Mouse (Mus musculus): ENCODE measurements around the gene Pxk.
"Not testable (repeated sequence)": the region's sequence is repeated elsewhere in the genome, so short reads cannot be mapped to it uniquely, and the experiment has no call there.

The Pxk gene

DNA sequence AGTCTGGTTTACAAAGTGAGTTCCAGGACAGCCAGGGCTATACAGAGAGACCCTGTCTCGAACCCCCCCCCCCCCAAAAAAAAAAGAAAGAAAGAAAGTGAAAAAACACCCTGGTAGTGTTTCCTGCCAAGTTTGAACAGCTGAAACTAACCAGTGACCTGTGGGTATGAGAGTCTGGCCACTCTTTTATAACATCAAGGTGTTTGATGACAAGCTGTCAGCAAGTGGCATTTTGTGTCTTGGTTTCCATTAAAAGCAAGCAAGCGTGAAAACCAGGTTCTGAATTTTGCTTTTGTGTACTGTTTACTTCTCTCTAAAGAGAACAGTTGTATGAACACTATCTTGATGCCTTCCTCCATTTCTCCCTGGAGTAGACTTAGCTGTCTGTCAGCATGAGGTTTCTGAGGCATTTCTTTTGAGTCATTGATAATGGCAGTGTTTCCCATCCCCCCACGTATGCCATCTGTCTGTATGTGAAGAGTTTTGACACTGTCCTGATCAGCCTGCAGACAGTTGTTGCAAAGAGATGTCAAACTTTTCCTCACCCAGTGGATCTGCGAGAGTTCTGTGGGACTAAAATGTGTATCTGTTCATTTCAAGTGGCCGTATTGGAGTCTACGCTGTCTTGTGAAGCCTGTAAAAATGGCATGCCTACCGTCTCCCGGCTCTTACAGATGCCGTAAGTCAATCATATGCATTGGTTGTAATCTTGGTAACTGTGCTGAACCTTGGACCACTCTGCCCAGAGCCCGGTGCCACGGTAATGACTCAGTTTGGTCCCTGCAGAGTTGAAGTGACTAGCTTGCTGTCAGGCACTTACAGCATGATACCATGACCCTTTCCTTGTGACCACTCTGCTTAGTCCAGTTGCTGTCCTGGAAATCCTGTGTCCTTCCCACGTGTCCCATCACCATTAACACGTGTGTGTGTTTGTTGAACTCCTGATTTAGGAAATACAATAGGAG is 47.9 kb downstream of the Pxk start:
- no peak for DNase-seq (ENCODE audit: low read depth, low spot score)

DNA sequence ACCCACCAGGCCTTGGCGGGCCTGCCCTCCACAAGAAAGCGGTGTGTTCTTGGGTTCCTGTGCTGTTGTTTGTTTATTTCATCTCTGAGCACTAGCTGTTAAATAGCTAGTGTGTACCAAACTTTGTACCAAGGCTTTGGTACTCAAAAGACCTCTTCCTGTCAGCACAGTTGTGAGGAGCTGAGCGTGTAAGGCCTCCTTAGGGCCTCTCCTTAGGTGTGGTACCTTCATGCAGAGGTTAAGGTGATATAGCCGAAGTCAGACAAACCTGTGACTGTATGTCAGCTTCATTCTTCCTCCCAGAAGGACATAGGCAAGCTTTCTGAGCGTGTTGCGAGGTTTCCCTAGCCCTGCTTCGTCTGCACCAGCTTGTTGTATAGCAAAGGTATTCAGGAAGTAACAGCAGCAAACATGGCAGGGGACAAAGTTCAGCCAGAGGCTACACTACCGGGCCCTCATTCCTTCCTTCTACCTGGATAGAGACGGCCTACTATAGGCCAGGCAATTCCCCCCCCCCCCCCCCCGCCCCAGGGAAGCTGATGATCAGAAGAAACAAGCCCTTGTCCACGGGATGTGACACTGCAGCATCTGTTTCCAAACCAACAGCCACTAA is 48.7 kb downstream of the Pxk start:
- no peak for DNase-seq (ENCODE audit: low read depth, low spot score)

DNA sequence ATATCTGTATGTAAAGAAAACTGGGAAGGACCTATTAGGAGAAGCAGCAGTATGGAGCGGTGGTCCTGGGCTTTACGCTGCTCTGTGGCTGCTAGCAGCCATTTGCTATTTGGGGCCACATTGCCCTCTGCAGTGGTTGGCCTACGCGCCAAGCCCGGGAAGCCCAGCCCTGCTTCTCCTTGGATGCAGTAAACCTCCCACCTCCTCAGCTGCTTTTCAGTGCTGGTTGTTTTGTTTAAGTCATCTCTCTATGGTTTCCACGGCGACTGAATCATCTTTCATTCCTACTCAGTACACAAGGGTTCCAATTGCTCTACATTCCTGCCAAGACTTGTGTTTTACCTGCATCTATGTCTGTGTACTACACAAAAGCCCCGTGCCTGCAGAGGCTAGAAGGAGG is 50.8 kb downstream of the Pxk start:
- no peak for DNase-seq (ENCODE audit: low read depth, low spot score)

DNA sequence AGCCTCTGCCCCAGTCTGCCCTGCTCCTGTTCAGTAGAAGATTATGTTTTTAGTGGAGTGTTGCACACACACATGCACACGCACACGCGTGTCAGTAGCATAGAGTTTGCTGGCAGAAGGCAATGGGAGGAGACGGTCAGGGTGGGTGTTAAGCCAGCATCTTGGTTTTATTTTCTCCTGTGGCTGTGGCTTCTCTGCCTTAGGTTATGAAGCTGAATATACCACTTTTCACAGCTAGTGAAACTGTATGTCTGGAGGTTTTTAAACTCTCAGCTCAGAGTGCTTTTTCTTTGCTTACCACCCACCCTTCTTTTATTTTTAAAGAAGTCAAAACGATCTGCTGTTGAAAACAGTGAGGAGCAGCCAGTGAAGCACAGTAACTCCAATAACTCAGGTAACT is 53.7 kb downstream of the Pxk start:
- no peak for DNase-seq (ENCODE audit: low read depth, low spot score)

DNA sequence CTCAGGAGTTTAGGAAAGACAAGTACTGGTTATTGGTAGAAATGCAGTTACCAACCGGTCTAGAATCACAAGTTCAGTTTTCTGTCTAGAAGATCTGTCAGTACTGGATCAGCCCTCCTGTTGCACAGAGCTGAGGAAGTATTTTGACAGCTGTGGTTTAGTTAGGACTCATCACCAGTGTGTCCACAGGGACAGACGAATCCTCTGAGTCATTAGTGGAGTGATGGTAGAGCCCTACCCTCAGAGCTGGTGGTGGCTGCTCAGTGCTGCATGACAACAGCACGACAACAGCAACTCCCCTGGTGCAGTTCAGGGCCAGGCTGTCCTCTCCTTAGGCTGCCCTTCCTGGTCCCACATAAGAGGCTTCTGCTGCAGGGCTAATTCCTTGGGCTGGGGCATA is 56.1 kb downstream of the Pxk start:
- no peak for DNase-seq (ENCODE audit: low read depth, low spot score)

DNA sequence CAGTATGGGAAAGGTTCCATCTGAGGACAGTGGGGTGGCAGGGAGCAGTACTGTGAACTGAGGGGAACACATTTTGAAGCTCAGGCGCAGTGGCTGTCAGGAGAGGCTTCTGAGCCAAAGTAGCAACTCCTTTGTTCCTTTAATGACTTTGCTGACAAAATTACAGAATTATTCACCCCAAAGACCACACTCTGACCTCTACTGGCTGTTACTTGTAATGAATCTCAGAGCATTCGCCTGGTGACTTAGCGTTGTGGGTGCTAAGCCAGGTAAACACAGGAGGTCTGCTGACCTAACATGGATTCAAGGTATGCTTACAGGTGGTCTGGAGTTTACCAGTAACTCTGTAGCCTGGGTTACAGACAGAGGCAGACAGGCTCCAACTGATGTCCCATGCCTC is 58.9 kb downstream of the Pxk start:
- no peak for DNase-seq (ENCODE audit: low read depth, low spot score)

DNA sequence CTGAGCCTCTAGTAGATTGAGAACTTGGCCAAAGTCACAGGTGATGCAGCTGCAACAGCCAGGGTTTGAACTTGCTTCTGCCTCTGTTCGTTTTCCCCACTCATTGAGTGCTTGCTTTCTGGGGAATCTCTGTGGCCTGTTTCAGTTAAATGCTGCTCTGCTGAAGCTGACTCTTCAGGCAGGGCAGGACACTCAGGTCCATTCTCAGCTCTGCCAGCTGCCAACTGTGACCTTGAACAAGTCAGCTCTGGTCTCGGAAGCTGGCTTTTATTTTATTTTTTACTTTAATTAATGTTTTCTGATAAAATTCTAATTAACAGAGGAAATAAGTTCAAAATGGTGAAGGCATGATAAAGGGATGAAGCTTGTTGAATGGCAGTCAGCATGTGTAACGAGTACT is 60.7 kb downstream of the Pxk start:
- DNase-seq (ENCODE audit: low read depth, low spot score): no peak

DNA sequence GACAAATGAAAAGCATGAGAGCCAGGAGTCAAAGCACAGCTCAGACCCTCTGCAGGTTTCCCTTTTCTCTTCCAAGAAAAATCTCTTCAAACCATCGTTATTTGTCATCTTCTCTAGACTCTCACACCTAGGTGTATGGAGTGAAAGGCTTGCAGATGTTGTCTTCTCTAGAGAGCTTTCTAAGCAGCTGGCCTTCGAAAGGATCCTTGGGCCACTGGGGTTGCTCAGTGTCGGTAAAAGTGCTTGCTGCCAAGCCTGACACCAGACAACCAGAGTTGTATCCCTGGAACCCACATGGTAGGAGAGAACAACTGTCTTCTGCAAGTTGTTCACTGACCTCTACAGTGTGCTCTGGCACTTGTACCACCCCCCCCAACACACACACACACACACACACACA is 61.1 kb downstream of the Pxk start:
- no peak for DNase-seq (ENCODE audit: low read depth, low spot score)

DNA sequence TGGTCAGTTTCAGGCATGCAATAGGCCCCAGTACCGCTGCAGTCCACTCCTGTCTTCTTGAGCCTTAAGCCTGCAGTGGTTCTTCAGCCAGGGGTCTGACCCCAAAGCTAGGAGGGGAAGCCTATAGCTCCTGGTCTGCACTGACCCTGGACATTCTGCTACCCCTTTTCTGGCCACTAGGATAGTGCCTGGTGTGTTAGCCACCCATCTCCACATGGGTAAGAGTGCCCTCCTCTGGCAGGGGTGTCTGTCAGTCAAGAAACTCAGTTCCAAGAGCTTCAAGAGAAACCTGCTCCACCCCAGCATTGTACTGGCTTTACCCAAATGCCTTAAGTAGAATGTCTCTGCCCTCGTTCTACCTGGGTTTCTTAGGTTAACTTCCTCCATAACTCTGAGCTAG is 63.8 kb downstream of the Pxk start:
- DNase-seq (ENCODE audit: low read depth, low spot score): no peak

DNA sequence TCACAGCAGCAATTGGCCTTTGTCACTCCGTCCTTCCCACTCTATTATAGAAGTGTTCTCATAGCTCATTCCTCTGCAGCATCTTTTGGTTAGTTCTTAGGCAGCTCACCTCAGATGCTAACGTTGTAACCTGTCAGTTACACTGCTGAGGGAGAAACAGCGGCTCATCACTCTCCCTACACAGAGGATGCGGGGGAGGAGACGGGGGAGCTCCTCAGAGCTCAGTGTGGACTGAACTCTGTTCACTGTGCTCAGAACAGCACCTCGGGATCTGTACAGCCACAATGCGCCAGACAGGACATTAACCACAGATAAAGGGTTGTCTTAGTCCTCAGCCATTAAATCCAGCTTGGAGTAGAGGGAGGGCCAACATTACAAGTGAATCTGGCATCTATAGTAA is 66.5 kb downstream of the Pxk start:
- DNase-seq (ENCODE audit: low read depth, low spot score): no peak

DNA sequence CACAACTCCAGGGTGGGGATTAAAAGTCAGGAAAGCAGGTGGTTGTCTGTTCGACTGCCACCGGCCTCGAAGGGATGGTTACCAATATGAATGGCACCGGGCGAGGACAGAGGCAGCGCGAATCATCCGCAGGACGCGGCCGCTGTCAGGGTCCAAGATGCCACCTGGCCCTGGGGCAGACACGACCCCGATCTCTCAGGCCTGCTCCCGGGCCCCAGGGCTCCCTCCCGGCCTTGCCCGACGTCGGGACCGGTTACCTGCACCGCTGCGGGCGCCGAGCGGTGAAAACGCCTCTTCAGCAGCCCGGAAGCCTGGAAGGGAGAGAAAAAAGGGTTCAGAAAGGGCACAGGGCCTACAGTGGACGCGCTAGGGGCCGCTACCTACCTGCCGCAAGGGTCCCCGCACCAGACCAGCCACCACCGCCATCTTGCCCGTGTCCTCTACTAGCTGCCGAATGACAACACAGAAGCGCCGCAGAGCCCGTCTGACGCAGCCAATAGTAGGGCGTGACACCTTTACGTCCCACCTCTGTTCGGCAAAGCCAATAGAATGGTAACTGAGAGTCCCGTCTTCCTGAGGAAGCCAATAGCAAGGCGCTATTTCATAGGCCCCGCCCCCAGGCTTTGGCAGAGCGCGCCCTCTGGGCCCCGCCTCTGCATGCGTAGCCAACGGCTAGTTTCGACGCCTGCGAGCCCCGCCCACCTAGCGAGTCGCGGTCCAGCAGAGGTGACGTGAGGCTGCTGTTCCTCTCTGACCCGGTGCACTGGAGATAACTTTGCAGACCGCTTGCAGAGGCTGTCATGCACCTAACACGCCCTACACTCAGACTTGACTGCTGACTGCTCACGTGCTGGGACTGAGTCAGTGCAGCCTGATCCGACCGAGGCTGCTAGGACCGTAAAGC is 74.7 kb downstream of the Pxk start, which contains the start of gene Pdhb:
Gene Pdhb, minus strand, starts transcription at position 519 of the 904 bp plus-strand sequence.
- DNase-seq (ENCODE audit: low read depth, low spot score): peak; percentile 99

DNA sequence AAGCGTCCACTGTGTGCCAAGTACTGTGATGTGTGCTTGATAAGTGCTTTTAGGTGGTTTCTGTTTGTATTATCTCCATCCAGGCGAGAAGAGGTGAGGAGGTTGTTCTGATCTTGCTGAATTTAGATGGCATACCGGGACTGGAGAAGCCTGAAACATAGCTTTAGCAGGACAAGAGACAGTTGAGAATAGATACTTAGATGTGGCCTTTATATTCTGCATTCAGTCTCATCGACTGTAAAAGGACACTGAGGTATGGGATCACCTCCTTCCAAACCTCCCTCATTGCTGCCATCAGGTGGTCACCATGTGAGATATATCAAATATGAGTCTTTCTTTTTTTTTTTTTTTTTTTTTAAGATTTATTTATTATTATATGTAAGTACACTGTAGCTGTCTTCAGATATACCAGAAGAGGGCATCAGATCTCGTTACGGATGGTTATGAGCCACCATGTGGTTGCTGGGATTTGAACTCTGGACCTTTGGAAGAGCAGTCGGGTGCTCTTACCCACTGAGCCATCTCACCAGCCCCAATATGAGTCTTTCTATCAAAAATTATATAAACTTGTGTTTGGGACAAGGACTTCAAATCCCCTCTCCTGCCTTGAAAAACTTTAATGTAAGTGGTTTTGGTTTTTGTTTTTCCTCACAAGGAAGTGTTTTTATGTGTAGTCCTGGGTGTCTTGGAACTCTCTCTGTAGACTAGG is 75.7 kb downstream of the Pxk start:
- DNase-seq (ENCODE audit: low read depth, low spot score): not testable (repeated sequence)

DNA sequence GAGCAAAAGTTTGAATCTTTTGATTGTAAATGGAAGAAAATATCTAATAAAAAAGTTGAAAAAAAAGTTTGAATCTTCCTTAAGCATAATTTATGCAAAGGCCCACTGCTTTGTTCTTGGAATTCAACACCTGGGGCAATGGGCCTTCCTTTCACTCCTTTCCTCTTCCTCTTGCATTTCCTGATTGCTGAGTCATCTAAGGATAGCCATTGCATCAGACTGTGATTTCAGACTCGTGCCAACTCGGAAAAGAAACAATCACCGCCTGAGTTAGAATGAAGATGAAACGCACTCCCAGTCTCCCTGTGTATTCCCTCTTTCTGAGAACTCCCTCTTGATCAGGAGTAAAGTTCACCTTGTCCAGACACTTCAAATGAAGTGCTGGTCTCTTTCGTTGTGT is 76.6 kb downstream of the Pxk start:
- no peak for DNase-seq (ENCODE audit: low read depth, low spot score)

DNA sequence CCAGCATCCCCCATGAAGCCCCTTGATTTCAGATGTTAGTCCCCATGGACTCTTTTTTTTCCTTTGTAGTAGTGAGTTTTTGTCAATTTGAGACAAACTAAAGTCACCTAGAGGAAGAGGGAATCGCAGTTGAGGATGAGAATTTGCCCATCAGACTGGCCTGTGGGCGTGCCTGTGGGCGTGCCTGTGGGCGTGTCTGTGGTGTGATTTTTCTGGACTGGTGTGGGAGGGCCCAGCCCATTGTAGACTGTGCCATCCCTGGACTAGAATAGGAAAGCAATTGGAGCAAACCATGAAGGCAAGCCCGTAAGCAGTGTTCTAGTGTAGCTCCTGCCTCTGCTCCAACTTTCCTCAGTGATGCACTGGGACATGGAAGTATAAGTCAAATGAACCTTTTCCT is 78.2 kb downstream of the Pxk start:
- no peak for DNase-seq (ENCODE audit: low read depth, low spot score)

DNA sequence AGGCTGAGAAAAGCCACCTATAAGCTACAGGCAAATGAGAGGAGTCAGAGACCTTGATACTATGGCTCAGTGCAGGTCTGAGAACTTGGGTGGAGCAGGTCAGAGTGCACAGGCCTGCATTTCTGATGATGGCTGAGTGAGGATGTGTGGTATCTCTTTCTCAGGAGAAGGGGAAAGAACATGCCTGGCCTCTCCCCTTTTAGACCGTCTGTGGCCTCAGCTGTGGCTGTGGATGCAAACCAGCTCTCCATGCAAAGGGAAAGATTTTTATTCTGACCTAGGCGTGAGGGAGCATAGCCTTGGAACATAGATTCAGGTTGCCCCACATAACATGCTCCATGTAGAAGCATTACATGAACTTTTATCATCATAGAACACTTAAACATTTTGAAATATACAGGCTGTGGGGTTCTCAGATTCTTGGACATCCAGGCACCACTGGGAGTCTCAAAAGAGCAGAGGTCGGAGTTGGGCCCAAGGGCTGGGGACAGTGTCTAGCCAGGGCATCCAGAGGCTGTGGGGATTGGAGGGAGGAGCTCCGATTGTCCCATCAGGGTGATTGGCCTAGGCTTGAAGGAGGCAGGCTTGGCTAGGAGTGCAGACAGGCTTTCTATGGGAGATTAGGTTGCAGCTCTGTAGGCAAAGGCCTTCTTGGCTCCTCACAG is 82.5 kb downstream of the Pxk start:
- no peak for DNase-seq (ENCODE audit: low read depth, low spot score)

DNA sequence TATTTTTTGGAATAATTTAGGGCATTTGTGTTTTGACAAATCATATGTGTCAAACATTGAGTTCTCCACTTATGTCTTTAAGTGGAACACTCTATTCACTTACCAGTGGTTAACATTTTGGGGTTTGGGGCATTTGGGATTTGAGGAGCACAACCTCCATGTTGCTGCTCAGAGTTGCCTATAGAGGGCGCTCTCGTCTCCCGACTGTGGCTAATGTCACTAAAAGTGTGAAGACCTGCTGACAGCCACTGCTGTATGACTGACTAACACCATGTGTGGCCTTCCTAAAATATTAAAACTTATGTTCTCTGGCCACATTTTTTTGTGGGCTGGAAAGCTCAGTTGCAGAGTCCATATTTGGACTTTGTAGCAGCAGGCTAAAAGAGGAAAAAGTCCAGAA is 85.3 kb downstream of the Pxk start:
- DNase-seq (ENCODE audit: low read depth, low spot score): peak; percentile 8

DNA sequence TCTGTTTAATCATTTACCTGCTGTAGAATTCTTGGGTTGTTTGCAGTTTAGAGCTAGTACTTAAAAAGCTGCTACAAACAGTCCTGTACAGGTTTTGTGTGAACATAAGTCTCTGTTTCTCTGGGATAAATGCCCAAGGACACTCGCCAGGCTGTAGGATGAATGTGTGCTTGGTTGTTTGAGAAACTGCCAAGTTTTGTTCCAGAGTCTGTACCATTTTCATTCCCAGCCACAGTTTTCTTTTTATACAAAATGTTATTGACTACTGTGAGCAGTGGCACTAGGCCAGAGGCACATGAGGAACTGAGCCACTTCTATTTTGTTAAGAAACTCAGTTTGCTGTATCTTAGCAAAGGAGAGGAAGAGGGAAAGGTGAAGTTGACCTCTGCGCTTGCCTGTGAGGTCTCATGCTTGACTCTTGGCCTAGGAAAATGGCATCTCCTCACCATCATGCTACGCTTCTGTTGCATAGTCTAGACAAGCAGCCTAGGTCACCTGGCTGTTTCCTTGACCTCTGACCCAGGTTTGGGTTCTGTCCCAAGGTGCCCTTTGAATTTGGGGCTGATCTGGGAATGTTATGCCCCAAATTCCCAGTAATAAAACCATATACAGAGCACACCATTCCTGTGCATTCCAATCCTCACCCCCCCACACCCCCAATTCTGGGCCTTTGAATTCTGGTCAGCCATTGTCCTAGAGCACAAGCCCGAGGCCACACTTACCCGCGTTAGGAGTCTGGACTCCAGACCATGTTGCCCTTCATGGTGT is 88.5 kb downstream of the Pxk start:
- no peak for DNase-seq (ENCODE audit: low read depth, low spot score)

DNA sequence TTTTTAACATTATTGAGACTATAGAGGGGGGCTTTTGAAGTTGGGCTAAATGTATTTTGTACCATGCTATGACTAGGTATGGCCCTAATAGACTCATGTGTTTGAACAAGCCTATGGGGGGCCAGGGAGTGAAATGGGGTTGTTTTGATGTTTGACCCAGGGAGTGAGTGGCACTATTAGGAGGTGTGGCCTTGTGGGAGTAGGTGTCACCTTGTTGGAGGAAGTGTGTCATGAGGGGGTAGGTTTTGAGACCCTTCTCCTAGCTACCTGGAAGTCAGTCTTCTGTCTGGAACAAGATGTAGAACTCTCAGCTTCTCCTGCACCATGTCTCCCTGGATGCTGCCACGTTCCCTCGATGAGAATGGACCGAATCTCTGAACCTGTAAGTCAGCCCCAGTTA is 92.5 kb downstream of the Pxk start:
- DNase-seq (ENCODE audit: low read depth, low spot score): no peak

DNA sequence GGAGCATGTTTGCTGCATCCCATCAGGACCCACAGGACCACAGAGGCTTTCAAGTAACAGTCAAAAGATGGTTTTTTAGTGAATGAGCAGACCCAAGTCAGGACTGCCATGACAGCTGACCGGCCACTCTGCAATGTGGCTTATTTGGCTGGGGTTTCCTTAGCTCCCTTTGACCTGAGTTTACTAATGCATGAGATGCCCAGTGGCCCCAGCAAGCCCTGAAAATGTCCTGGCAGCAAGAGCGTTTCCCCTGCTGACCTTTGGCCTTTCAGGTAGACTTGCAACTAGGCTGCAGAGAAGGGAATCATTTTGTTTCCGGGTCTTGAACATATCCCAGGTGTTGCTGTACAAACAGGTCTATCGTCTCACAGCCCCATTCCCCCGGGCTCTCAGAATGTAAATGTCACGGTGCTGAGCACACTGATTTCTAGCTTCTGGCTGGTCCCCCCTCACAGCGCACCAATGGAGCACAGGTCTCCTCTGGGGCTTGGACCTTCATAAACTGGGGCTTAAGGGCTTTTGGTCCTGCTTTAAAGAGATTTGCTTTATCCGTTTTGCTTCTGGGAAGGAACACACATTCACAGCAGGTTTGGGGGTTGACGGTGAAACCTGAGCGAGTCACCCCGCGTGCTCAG is 93.4 kb downstream of the Pxk start:
- DNase-seq (ENCODE audit: low read depth, low spot score): no peak

DNA sequence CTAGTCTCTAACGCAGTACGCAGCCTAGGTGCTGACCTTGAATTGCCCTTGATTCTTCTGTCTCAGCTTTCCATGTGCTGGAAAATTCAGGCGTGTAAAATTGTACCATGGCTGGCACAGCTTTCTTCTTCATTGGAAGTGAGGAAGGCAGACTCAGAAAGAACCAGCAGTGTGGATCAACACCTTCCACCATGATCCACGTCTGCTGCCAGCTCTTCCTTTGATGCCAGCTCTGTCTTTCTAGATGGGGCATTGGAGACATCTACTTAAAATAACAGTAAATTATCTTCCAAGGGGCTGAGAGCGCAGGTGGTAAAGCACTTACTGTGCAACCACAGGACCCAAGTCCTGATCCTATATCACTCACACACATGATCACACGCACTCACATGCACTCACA is 94.7 kb downstream of the Pxk start:
- DNase-seq (ENCODE audit: low read depth, low spot score): no peak

Measured in c-Kit-negative CD71-positive TER-119-positive erythroid progenitor cells, embryonic 14.5 days (primary cell).